Mouse (Mus musculus): ENCODE data around the gene Pank4.

Pank4 gene

GRCm38 (mm10) chr4:155014244-155014643, 50.3 kb downstream of the Pank4 start:
- DNase-seq (ENCODE audit: low read depth): no peak

- no peak for DNase-seq (ENCODE audit: low read depth)
Observed at GRCm38 (mm10) chr4:155014791-155015190, 50.9 kb downstream of the Pank4 start.

GRCm38 (mm10) chr4:155015550-155015949, 51.6 kb downstream of the Pank4 start:
- DNase-seq (ENCODE audit: low read depth): no peak

GRCm38 (mm10) chr4:155016807-155017206, 52.9 kb downstream of the Pank4 start:
- DNase-seq (ENCODE audit: low read depth): no peak

- DNase-seq (ENCODE audit: low read depth): no peak
Observed at GRCm38 (mm10) chr4:155017253-155017878, 53.4 kb downstream of the Pank4 start.

- no peak for DNase-seq (ENCODE audit: low read depth)
Observed at GRCm38 (mm10) chr4:155018066-155018465, 54.1 kb downstream of the Pank4 start.

GRCm38 (mm10) chr4:155018601-155019335, 54.8 kb downstream of the Pank4 start:
- no peak for DNase-seq (ENCODE audit: low read depth)

GRCm38 (mm10) chr4:155019336-155019847, 55.5 kb downstream of the Pank4 start:
- DNase-seq (ENCODE audit: low read depth): no peak

- DNase-seq (ENCODE audit: low read depth): no peak
Observed at GRCm38 (mm10) chr4:155020141-155020540, 56.2 kb downstream of the Pank4 start.

- no peak for DNase-seq (ENCODE audit: low read depth)
Observed at GRCm38 (mm10) chr4:155020813-155021212, 56.9 kb downstream of the Pank4 start.

GRCm38 (mm10) chr4:155022228-155022855, 58.4 kb downstream of the Pank4 start:
- no peak for DNase-seq (ENCODE audit: low read depth)

- no peak for DNase-seq (ENCODE audit: low read depth)
Observed at GRCm38 (mm10) chr4:155024170-155025010, 60.5 kb downstream of the Pank4 start.
